Mouse (Mus musculus) bone marrow, adult 2 months (tissue): Measurements from ENCODE around the gene Arsk. TPM values are rescaled to one million over a fixed set of nuclear protein-coding genes. Genes with fewer than 3 reads are reported as not detected.

Experiments
- H3K27ac ChIP-seq: fragments of 200-500 bp; 2 replicates; pipeline ENCODE4 v1.5.1; 2012; ENCODE audit warnings: low read depth, mild to moderate bottlenecking, control low read depth, inconsistent platforms, low read length; ENCODE audit not compliant: control insufficient read depth, poor library complexity, insufficient read depth
- H3K4me1 ChIP-seq: fragments of 200-500 bp; 2 replicates; pipeline ENCODE4 v1.6.1; 2011; ENCODE audit warnings: low read length; ENCODE audit not compliant: control insufficient read depth, insufficient read depth
- H3K4me3 ChIP-seq: fragments of 200-500 bp; replicated peaks from 2 replicates; pipeline ENCODE3; 2011; ENCODE audit warnings: mild to moderate bottlenecking, low read depth, low read length, control low read depth; ENCODE audit not compliant: control insufficient read depth
- CTCF ChIP-seq: fragments of 200-500 bp; IDR thresholded peaks from 2 replicates; pipeline ENCODE4 v1.5.1; 2011; ENCODE audit warnings: low read length, control low read depth; ENCODE audit not compliant: control insufficient read depth, insufficient read depth
- POLR2A ChIP-seq: fragments of 200-500 bp; IDR thresholded peaks from 2 replicates; pipeline ENCODE4 v1.6.1; 2011; ENCODE audit warnings: low read depth, mild to moderate bottlenecking, control low read depth, low read length, borderline replicate concordance; ENCODE audit not compliant: control insufficient read depth
- WGBS: fragments of 180-500 bp; shearing (Covaris S2); methylation state at CpG from one replicate; pipeline ENCODE4 v1.1.7; 2018; 5-methylcytosine and 5-hydroxymethylcytosine counted together
- polyA plus RNA-seq: library from polyadenylated mRNA; stranded (reverse); fragments of >200 nt; gene quantifications from 2 replicates; pipeline ENCODE4 v1.2.4, GENCODE M21; 2011; ENCODE audit warnings: low replicate concordance; ENCODE audit not compliant: missing spikeins, insufficient read depth, insufficient read length

Arsk gene
- polyA plus RNA-seq: 0.82 and 2.4 TPM in 2 replicates

DNA sequence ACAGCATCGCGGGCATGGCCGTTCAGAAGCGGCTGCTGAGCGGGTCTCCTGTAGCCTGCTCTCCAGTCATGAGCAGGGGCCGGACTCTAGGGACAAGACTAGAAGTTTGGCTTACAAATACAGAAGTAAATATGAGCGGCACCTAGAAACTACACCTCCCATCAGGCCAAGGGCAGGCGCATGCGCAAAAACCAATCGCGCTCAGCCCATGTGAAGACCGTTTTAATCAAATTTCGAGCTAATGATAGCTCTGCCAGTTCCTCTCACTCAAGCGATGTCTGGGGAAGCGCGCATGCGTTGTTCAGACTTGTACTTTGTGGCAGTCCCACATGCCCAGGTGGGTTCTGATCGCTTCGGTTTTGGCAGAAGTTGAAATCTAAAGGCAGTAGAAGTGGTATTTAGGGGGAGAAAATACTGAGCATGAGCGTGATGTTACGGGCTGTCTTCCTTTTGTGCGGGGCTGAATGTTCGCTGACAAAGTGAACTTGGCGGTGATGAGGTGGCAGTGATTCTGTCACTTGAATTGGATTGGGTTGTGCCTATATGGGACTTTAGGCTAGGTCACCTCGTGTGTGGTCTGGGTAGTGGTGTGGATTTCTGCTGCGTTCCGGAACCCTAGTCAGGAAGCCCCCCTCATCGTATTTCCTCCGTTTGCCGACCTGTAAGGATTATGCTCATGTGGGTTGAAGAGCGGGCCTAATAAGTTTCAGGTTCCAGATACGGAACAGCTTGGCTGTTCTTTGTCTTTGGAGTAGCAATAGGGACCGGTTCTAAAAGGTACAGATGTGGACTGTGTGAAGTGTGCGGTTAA lies at the start of gene Arsk, which contains the start of gene Ttc37:
Gene Arsk (minus strand): TSS at position 168 of the 811 bp plus-strand sequence.
Gene Ttc37 (plus strand): TSS at position 242 of the 811 bp plus-strand sequence.
- H3K4me3 ChIP-seq: peak within 1 kb of the TSS; percentile 83
- under 1% methylated on average over 34 of the region's 34 CpGs for WGBS
- no peaks in the 10 kb centered on the region for H3K4me1 ChIP-seq
- TF ChIP-seq POLR2A (no peak), CTCF (no peak)
- H3K27ac ChIP-seq: peak within 1 kb of the TSS; percentile 76

DNA sequence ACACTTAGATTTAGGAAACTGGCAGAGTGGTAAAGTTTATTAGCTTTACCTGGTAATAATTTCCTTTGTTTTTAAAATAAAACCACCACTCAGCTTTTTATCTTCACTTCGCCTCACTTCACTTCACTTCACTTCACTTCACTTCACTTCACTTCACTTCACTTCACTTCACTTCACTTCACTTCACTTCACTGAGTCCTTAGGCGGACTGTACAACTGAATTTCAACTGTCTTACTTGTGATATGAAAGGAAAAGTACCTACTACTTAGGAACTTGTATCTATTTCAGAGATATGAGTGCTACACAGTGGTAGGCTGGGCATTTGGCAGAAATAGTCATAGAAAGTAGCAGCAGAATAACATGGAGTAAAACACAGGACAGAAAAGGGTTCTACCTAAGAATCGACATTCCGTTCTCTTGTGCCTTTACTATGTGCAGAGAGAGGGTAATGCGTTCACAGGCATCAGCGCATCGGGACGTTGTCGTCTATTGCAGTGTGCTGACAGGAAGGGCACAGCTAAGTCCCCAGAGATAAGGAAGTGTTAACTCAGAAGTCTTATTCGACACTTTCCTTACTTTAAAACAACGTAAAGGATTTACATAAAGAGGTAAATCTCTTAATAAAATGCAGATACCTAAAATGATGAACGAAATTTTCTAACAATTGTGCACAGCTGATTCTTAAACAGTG lies 42.8 kb upstream of the Arsk start:
- H3K4me1 ChIP-seq: no peaks in the 10 kb centered on the region; the same call in 1 of the 2 replicates
- TF ChIP-seq CTCF (no peak), POLR2A (no peak)
- no peak overlapping the region for H3K27ac ChIP-seq
- 79% methylated on average over 12 of the region's 12 CpGs for WGBS
- H3K4me3 ChIP-seq: no peak overlapping the region

DNA sequence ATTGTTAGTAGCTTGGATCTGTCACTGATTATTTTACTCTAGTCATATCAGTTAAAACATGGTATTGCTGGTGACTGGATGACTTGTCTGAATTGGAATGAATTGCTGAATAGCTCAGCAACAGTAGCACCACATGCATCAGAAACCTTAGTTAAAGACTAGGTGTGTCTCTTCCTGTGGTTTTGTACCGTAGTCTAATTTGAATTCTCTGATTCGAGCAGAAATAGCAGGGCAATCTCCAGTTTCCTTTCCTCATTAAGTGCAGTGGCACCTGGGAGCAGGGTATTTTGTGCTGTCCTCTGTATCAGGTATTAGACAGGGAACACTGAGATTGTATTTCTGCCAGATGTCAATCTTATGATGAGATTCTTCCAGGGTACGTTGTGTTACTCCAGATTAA lies 40.4 kb upstream of the Arsk start:
- Histone ChIP-seq H3K4me1 (no peaks in the 10 kb centered on the region; the same call in 1 of the 2 replicates), H3K4me3 (no peak overlapping the region), H3K27ac (no peak overlapping the region)
- TF ChIP-seq CTCF (no peak), POLR2A (no peak)
- 49% methylated on average over 3 of the region's 3 CpGs for WGBS

DNA sequence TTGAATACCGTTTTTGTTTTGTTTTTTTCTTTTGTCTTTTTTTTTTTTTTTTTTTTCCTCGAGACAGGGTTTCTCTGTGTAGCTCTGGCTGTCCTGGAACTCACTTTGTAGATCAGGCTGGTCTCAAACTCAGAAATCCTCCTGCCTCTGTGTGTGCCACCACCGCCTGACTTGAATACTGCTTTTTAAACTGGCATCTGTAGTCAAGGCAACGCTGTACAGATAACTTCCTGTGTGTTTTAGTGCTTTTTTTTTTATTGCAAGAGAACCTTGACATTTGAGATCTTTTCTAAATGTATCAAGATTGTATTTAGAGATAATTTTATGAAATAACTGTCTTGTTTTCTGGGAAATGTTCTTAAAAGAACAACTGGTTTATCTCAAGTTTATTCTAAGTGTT lies 34.0 kb upstream of the Arsk start:
- H3K4me1 ChIP-seq: no peaks in the 10 kb centered on the region
- no peak overlapping the region for H3K27ac ChIP-seq
- H3K4me3 ChIP-seq: no peak overlapping the region
- TF ChIP-seq CTCF (no peak), POLR2A (no peak)
- 73% methylated on average over 4 of the region's 4 CpGs for WGBS

DNA sequence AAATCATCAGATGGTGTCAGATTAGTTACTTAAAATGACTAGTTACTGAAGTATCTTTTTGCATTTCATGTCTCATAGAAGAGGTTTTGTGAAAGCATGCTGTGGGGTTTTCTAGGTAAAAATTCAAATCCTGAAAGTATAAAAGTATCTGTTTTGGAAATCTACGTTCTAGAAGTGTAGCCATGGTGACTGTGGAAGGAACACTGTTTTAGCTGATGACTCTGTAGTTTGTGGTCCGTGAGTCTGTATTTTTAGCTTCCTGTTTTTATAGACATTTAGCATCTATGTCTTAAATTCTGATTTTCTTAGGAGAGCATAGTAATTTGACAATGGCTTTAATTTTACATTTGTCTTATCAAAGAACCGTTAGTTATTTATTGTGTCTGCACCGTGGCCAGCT lies 30.3 kb upstream of the Arsk start:
- H3K4me3 ChIP-seq: no peak overlapping the region
- TF ChIP-seq POLR2A (no peak), CTCF (no peak)
- no peaks in the 10 kb centered on the region for H3K4me1 ChIP-seq
- H3K27ac ChIP-seq: no peak overlapping the region
- WGBS: 60% methylated on average over 4 of the region's 4 CpGs

DNA sequence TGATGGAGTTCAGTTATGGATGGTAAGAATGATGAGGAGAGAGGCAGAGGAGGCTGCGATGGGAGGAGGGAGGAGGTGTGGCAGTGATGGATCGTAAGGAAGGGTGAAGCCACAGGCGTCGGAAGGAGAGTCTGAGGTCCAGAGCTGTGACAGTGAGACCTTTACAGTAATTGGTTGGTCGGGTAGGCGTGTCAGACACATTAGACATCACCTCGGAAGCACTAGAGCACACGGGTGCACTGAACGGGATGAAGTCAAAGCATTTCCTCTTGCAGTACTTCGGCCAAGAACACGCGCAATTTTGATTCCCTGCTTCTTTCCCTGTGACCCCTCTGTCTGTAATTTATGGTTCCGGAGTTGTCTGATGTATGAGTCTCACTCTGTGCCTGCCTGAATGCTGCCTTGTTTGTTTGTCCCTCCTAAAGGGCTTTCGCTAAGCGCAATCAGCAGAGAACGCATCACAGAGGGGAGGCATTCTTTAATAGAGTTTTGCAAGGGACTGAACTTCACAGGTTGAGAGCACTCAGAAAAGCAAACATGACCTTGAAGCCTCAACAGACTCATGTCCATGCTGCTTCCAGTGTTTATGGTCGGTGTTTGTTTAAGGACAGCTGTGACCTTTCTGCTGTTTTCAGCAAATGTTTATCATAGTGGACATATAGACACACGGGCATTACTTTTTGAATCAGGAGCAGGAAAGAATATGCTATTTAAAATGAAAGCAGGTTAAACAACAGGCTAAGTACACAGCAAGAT lies 10.8 kb upstream of the Arsk start:
- WGBS: 89% methylated on average over 18 of the region's 18 CpGs
- TF ChIP-seq POLR2A (no peak), CTCF (no peak)

DNA sequence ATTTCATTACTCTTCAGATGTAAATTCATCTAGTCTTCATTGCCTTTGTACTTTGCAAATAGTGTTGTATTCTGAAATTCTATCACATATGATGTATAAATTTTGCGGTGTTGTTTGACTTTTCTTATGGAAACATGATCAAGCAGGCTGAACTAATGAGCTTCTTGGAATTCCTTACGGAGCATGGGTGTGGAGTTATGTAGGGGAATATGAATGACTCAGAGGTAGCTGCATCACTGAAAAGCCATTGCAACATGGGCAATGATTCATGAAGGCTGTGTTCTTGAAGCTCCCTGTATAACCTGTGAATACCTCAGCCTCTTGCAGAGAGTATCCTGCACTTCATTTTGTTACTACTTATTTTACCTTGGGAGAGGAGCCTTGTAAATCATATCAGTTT lies 3.5 kb upstream of the Arsk start:
- Histone ChIP-seq H3K4me3 (no peak overlapping the region), H3K4me1 (no peaks in the 10 kb centered on the region), H3K27ac (no peak overlapping the region)
- 89% methylated on average over 2 of the region's 2 CpGs for WGBS
- no peak for TF ChIP-seq POLR2A

More for the DNA sequence above, 10.8 kb upstream of the Arsk start:
- Histone ChIP-seq H3K4me1 (no peaks in the 10 kb centered on the region), H3K4me3 (no peak overlapping the region), H3K27ac (no peak overlapping the region)

DNA sequence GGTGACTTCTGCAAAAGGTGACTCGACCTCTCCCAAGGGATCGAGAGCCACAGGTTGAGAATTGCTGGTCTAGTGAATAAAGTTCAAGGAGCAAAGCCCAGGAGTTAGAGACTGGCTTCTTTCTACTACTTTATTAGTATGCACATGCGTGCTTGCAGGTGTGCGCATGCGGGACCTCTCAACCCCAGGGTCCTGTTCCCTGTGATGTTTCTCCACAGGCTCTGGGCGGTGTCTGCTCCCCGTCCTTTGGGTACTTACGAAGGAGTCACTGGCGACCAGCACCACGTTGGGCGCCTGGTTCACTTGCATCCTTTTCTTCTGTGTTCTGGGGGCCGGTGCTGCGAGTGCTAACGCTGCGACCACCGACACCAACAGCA lies 356 bp downstream of the Arsk start:
- peak overlapping the region; percentile 76 for H3K27ac ChIP-seq
- H3K4me1 ChIP-seq: no peaks in the 10 kb centered on the region
- H3K4me3 ChIP-seq: peak overlapping the region; percentile 83
- WGBS: 2% methylated on average over 16 of the region's 16 CpGs
- TF ChIP-seq CTCF: no peak
- TF ChIP-seq POLR2A: no peak
